Mouse (Mus musculus) hindbrain, embryonic 15.5 days (tissue): Measurements from ENCODE around the gene Snn. TPM values are rescaled to one million over a fixed set of nuclear protein-coding genes. Genes with fewer than 3 reads are reported as not detected.
"Not testable (repeated sequence)": the region's sequence is repeated elsewhere in the genome, so short reads cannot be mapped to it uniquely, and the experiment has no call there.

ENCODE experiments used
- ATAC-seq: fragments of 200-750 bp; cut with Nextera tagmentation; 2 replicates; pipeline ENCODE4 v1.8.0; 2017; ENCODE audit warnings: low read depth, moderate number of reproducible peaks, moderate TSS enrichment; ENCODE audit not compliant: low FRiP score
- H3K27ac ChIP-seq: fragments of 300-500 bp; sonication (generic); replicated peaks from 2 replicates; pipeline ENCODE4 v1.5.1; 2015; ENCODE audit warnings: mild to moderate bottlenecking, inconsistent platforms
- H3K27me3 ChIP-seq: fragments of 300-500 bp; sonication (generic); 2 replicates; pipeline ENCODE4 v1.6.1; 2015; ENCODE audit warnings: control low read depth, inconsistent platforms
- H3K36me3 ChIP-seq: fragments of 300-500 bp; sonication (generic); 2 replicates; pipeline ENCODE4 v1.6.1; 2015; ENCODE audit warnings: control low read depth, inconsistent platforms
- H3K4me1 ChIP-seq: fragments of 300-500 bp; sonication (generic); replicated peaks from 2 replicates; pipeline ENCODE4 v1.6.1; 2015; ENCODE audit warnings: control low read depth, inconsistent platforms
- H3K4me2 ChIP-seq: fragments of 300-500 bp; sonication (generic); 2 replicates; pipeline ENCODE4 v1.6.1; 2015; ENCODE audit warnings: moderate library complexity, mild to moderate bottlenecking, inconsistent platforms
- H3K4me3 ChIP-seq: fragments of 300-500 bp; sonication (generic); 2 replicates; pipeline ENCODE4 v1.5.1; 2015; ENCODE audit warnings: mild to moderate bottlenecking, inconsistent platforms
- H3K9ac ChIP-seq: fragments of 300-500 bp; sonication (generic); 2 replicates; pipeline ENCODE4 v1.6.1; 2015; ENCODE audit warnings: inconsistent platforms
- H3K9me3 ChIP-seq: fragments of 300-500 bp; sonication (generic); 2 replicates; pipeline ENCODE4 v1.6.1; 2016; ENCODE audit warnings: control low read depth, inconsistent platforms
- WGBS: fragments of 180-500 bp; shearing (Covaris S2); methylation state at CpG from one replicate; pipeline ENCODE4 v1.1.7; 2015; 5-methylcytosine and 5-hydroxymethylcytosine counted together
- polyA plus RNA-seq: library from polyadenylated mRNA; unstranded; fragments of >200 nt; fragmentation: Nextera tagmentation; extraction: Ambion mirVana; gene quantifications from 2 replicates; pipeline ENCODE4 v1.2.1, GENCODE M21; 2015

Snn gene
- polyA plus RNA-seq = 125 and 133 TPM in 2 replicates

GRCm38 (mm10) chr16:11060645-11061044 is at the start of gene Snn:
TSS of gene Snn (plus strand) at chr16:11060945.
- no peak within 1 kb of the TSS for H3K27ac ChIP-seq
- H3K9me3 ChIP-seq = no peaks in the 10 kb centered on the region
- no peak within 1 kb of the TSS for H3K9ac ChIP-seq
- H3K4me2 ChIP-seq = no peak within 1 kb of the TSS
- no peak within 1 kb of the TSS for H3K4me3 ChIP-seq
- no peaks in the 10 kb centered on the region for H3K36me3 ChIP-seq
- 91% methylated on average over 4 of the region's 4 CpGs for WGBS
- H3K27me3 ChIP-seq = no peaks in the 10 kb centered on the region
- ATAC-seq = no peak
- peaks cover 24% of the 10 kb centered on the region for H3K4me1 ChIP-seq

- Histone ChIP-seq H3K9ac (no peak overlapping the region), H3K36me3 (no peaks in the 10 kb centered on the region), H3K4me2 (no peak overlapping the region), H3K9me3 (no peaks in the 10 kb centered on the region), H3K27ac (no peak overlapping the region), H3K4me3 (no peak overlapping the region), H3K27me3 (no peaks in the 10 kb centered on the region), H3K4me1 (peaks cover 10% of the 10 kb centered on the region)
- WGBS = 78% methylated on average over 2 of the region's 2 CpGs
- ATAC-seq = no peak
Observed at GRCm38 (mm10) chr16:11011206-11011605, 49.5 kb upstream of the Snn start.

GRCm38 (mm10) chr16:11011939-11012338 is 48.8 kb upstream of the Snn start:
- ATAC-seq = no peak
- Histone ChIP-seq H3K36me3 (no peaks in the 10 kb centered on the region), H3K4me1 (peaks cover 10% of the 10 kb centered on the region), H3K9me3 (no peaks in the 10 kb centered on the region), H3K4me2 (no peak overlapping the region), H3K27me3 (no peaks in the 10 kb centered on the region), H3K9ac (no peak overlapping the region), H3K4me3 (no peak overlapping the region), H3K27ac (no peak overlapping the region)
- WGBS = 92% methylated on average over 4 of the region's 4 CpGs

GRCm38 (mm10) chr16:11012571-11013463 is 47.9 kb upstream of the Snn start:
- Histone ChIP-seq H3K4me3 (no peak overlapping the region), H3K36me3 (no peaks in the 10 kb centered on the region), H3K27ac (0 out of 2 replicates have a peak overlapping the region, but pooled peaks have one; percentile 17), H3K27me3 (no peaks in the 10 kb centered on the region), H3K9me3 (no peaks in the 10 kb centered on the region), H3K9ac (no peak overlapping the region), H3K4me2 (no peak overlapping the region), H3K4me1 (peaks cover 10% of the 10 kb centered on the region)
- WGBS = 66% methylated on average over 11 of the region's 11 CpGs
- ATAC-seq = peak; percentile 36; the same call in 1 of the 2 replicates

- H3K27ac ChIP-seq, H3K9ac ChIP-seq, H3K9me3 ChIP-seq, H3K4me1 ChIP-seq, H3K4me2 ChIP-seq, ATAC-seq, H3K36me3 ChIP-seq, H3K4me3 ChIP-seq, H3K27me3 ChIP-seq: not testable (repeated sequence)
- WGBS = 89% methylated on average over 12 of the region's 19 CpGs
Observed at GRCm38 (mm10) chr16:11013464-11014147, 47.1 kb upstream of the Snn start.

GRCm38 (mm10) chr16:11014407-11014806 is 46.3 kb upstream of the Snn start:
- no peak overlapping the region for H3K9ac ChIP-seq
- H3K36me3 ChIP-seq = no peaks in the 10 kb centered on the region
- no peaks in the 10 kb centered on the region for H3K9me3 ChIP-seq
- no peaks in the 10 kb centered on the region for H3K27me3 ChIP-seq
- H3K4me1 ChIP-seq = peaks cover 7% of the 10 kb centered on the region
- no peak overlapping the region for H3K4me2 ChIP-seq
- WGBS = 81% methylated on average over 3 of the region's 3 CpGs
- H3K27ac ChIP-seq = no peak overlapping the region
- ATAC-seq = no peak
- H3K4me3 ChIP-seq = no peak overlapping the region

GRCm38 (mm10) chr16:11016353-11016752 is 44.4 kb upstream of the Snn start:
- no peak overlapping the region for H3K27ac ChIP-seq
- 75% methylated on average over 4 of the region's 4 CpGs for WGBS
- peaks cover 7% of the 10 kb centered on the region for H3K4me1 ChIP-seq
- H3K4me3 ChIP-seq = no peak overlapping the region
- H3K4me2 ChIP-seq = no peak overlapping the region
- ATAC-seq = no peak
- no peaks in the 10 kb centered on the region for H3K27me3 ChIP-seq
- H3K9ac ChIP-seq = no peak overlapping the region
- H3K9me3 ChIP-seq = no peaks in the 10 kb centered on the region
- H3K36me3 ChIP-seq = no peaks in the 10 kb centered on the region

- Histone ChIP-seq H3K4me2 (no peak overlapping the region), H3K27me3 (no peaks in the 10 kb centered on the region), H3K4me3 (no peak overlapping the region), H3K36me3 (no peaks in the 10 kb centered on the region), H3K4me1 (no peaks in the 10 kb centered on the region), H3K9ac (no peak overlapping the region), H3K27ac (no peak overlapping the region), H3K9me3 (no peaks in the 10 kb centered on the region)
- WGBS = 61% methylated on average over 11 of the region's 11 CpGs
- ATAC-seq = no peak
Observed at GRCm38 (mm10) chr16:11017807-11018595, 42.7 kb upstream of the Snn start.

- Histone ChIP-seq H3K4me1 (no peaks in the 10 kb centered on the region), H3K4me2 (no peak overlapping the region), H3K27ac (no peak overlapping the region), H3K27me3 (no peaks in the 10 kb centered on the region), H3K9me3 (no peaks in the 10 kb centered on the region), H3K36me3 (no peaks in the 10 kb centered on the region), H3K4me3 (no peak overlapping the region), H3K9ac (no peak overlapping the region)
- peak; percentile 72 for ATAC-seq
- WGBS = 39% methylated on average over 3 of the region's 3 CpGs
Observed at GRCm38 (mm10) chr16:11021403-11022112, 39.2 kb upstream of the Snn start.

GRCm38 (mm10) chr16:11022113-11022489 is 38.6 kb upstream of the Snn start:
- Histone ChIP-seq H3K9ac (no peak overlapping the region), H3K4me2 (no peak overlapping the region), H3K27ac (no peak overlapping the region), H3K36me3 (no peaks in the 10 kb centered on the region), H3K9me3 (no peaks in the 10 kb centered on the region), H3K27me3 (no peaks in the 10 kb centered on the region), H3K4me3 (no peak overlapping the region), H3K4me1 (no peaks in the 10 kb centered on the region)
- no peak for ATAC-seq
- WGBS = 88% methylated on average over 4 of the region's 4 CpGs

- 92% methylated on average over 5 of the region's 5 CpGs for WGBS
- Histone ChIP-seq H3K4me1 (no peaks in the 10 kb centered on the region), H3K9ac (no peak overlapping the region), H3K27me3 (no peaks in the 10 kb centered on the region), H3K27ac (no peak overlapping the region), H3K9me3 (no peaks in the 10 kb centered on the region), H3K36me3 (no peaks in the 10 kb centered on the region), H3K4me2 (no peak overlapping the region), H3K4me3 (no peak overlapping the region)
- no peak for ATAC-seq
Observed at GRCm38 (mm10) chr16:11023618-11024017, 37.1 kb upstream of the Snn start.
